Mouse (Mus musculus) inflammation-experienced regulatory T-cells, adult 6 months (primary cell): ENCODE measurements around the gene Olfr623. TPM values are rescaled to one million over a fixed set of nuclear protein-coding genes. Genes with fewer than 3 reads are reported as not detected.

ENCODE experiments used
- ATAC-seq: one replicate; pipeline ENCODE4 v1.8.0; 2017
- polyA plus RNA-seq, 3 experiments: library from polyadenylated mRNA; unstranded; fragments of 100-300 nt; shearing (Covaris generic); gene quantifications; one replicate each; pipeline ENCODE4 v1.2.1; 2017

The Olfr623 gene
- polyA plus RNA-seq = not detected

GRCm38 (mm10) chr7:103663598-103663997 lies at the start of gene Olfr623:
Olfr623 (minus strand) TSS chr7:103663698.
- no peak for ATAC-seq

GRCm38 (mm10) chr7:103712024-103712423 lies 48.5 kb upstream of the Olfr623 start:
- ATAC-seq = no peak

- ATAC-seq = no peak
These were observed 36.0 kb upstream of the Olfr623 start for GRCm38 (mm10) chr7:103699469-103699868.

- ATAC-seq = no peak
These were observed 18.9 kb upstream of the Olfr623 start, which contains the start of gene Olfr625-ps1 for GRCm38 (mm10) chr7:103682420-103682819. Olfr625-ps1 (plus strand) TSS chr7:103682720.

GRCm38 (mm10) chr7:103671091-103671490 lies 7.6 kb upstream of the Olfr623 start, which contains the start of gene Olfr624:
Olfr624 (minus strand) TSS chr7:103671191.
- no peak for ATAC-seq

GRCm38 (mm10) chr7:103644070-103644469 lies 19.4 kb downstream of the Olfr623 start:
- ATAC-seq = no peak

GRCm38 (mm10) chr7:103642602-103643001 lies 20.9 kb downstream of the Olfr623 start, which contains the start of gene Olfr622:
Olfr622 (minus strand) TSS chr7:103642702.
- ATAC-seq = no peak

- ATAC-seq = no peak
These were observed 26.7 kb downstream of the Olfr623 start for GRCm38 (mm10) chr7:103636795-103637194.

- no peak for ATAC-seq
These were observed 51.1 kb downstream of the Olfr623 start, which contains the start of gene Olfr620 for GRCm38 (mm10) chr7:103612434-103612833. Olfr620 (minus strand) TSS chr7:103612534.

Other genes with a start within 250 kb of the Olfr623 start
- gene Usp17lc, start 248.6 kb downstream of the Olfr623 start, polyA plus RNA-seq = not detected
- gene Olfr605, start 218.3 kb downstream of the Olfr623 start, polyA plus RNA-seq = not detected
- not detected for gene Olfr606, start 214.7 kb downstream of the Olfr623 start, polyA plus RNA-seq
- under 1 TPM in 1 of 3 experiments, not detected in 2; 0.09 TPM for gene Olfr607, start 199.5 kb downstream of the Olfr623 start, polyA plus RNA-seq
- gene Olfr608, start 193.8 kb downstream of the Olfr623 start, polyA plus RNA-seq = not detected
- not detected for gene Olfr609, start 165.6 kb downstream of the Olfr623 start, polyA plus RNA-seq
- gene Olfr610, start 151.6 kb downstream of the Olfr623 start, polyA plus RNA-seq = not detected
- gene Olfr611, start 142.9 kb downstream of the Olfr623 start, polyA plus RNA-seq = not detected
- gene Olfr612, start 121.0 kb downstream of the Olfr623 start, polyA plus RNA-seq = not detected
- not detected for gene Olfr613, start 115.6 kb downstream of the Olfr623 start, polyA plus RNA-seq
- not detected for gene Olfr615, start 107.6 kb downstream of the Olfr623 start, polyA plus RNA-seq
- gene Olfr616, start 94.6 kb downstream of the Olfr623 start, polyA plus RNA-seq = not detected
- gene Olfr617, start 90.6 kb downstream of the Olfr623 start, polyA plus RNA-seq = not detected
- not detected for gene Olfr618, start 73.6 kb downstream of the Olfr623 start, polyA plus RNA-seq
- not detected for gene Olfr619, start 63.1 kb downstream of the Olfr623 start, polyA plus RNA-seq
- under 1 TPM in 2 of 3 experiments, not detected in 1; 0.18 to 0.95 TPM for gene Olfr620, start 51.2 kb downstream of the Olfr623 start, polyA plus RNA-seq
- gene Olfr622, start 21.0 kb downstream of the Olfr623 start, polyA plus RNA-seq = not detected
- gene Olfr624, start 7.5 kb upstream of the Olfr623 start, polyA plus RNA-seq = not detected
- gene Olfr625-ps1, start 19.0 kb upstream of the Olfr623 start, polyA plus RNA-seq = not detected
- gene Olfr243, start 51.0 kb upstream of the Olfr623 start, polyA plus RNA-seq = not detected
- not detected for gene Olfr628, start 66.7 kb upstream of the Olfr623 start, polyA plus RNA-seq
- not detected for gene Olfr629, start 81.2 kb upstream of the Olfr623 start, polyA plus RNA-seq
- gene Olfr630, start 93.6 kb upstream of the Olfr623 start, polyA plus RNA-seq = not detected
- gene Olfr69, start 107.9 kb upstream of the Olfr623 start, polyA plus RNA-seq = under 1 TPM in 1 of 3 experiments, not detected in 2; 0.12 TPM
- gene Olfr68, start 116.0 kb upstream of the Olfr623 start, polyA plus RNA-seq = not detected
- not detected for gene Olfr67, start 128.1 kb upstream of the Olfr623 start, polyA plus RNA-seq
- gene Hbb-bt, start 150.3 kb upstream of the Olfr623 start, polyA plus RNA-seq = 1 to 10 TPM; 2.9 to 8.6 (median 3.0) TPM
- gene Hbb-bs, start 164.4 kb upstream of the Olfr623 start, polyA plus RNA-seq = 10 to 100 TPM in 2 of 3 experiments, 1 to 10 TPM in 1; 9.8 to 22.5 (median 18.1) TPM
- gene Hbb-bh2, start 176.8 kb upstream of the Olfr623 start, polyA plus RNA-seq = not detected
- gene Hbb-bh1, start 179.5 kb upstream of the Olfr623 start, polyA plus RNA-seq = not detected
- not detected for gene Hbb-y, start 189.5 kb upstream of the Olfr623 start, polyA plus RNA-seq
- not detected for gene Olfr66, start 222.6 kb upstream of the Olfr623 start, polyA plus RNA-seq
- gene Olfr64, start 230.8 kb upstream of the Olfr623 start, polyA plus RNA-seq = not detected
- gene Olfr65, start 239.8 kb upstream of the Olfr623 start, polyA plus RNA-seq = not detected